Mouse (Mus musculus): ENCODE measurements around the gene Hbp1.

DNA sequence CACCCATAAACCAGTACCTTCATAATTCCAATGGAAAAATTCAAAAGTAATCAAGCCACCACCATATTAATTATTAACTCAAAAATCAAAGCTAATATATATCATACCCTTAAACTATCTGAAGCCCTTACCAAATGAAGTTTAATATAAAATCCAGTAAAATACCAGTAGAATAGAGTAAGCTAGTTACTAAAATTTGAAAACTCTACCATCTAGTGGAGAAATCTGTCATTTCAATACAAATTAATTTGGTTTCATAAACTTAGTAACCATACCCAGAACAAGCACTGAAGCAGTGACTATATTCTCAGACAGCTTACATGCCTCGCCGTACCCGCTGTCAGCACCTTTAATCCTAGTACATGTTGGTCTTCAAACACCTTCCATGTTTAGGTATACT is 18.5 kb downstream of the Hbp1 start:
- TF ChIP-seq GATA1 (IDR thresholded peaks at IDR 0.05; ENCODE audit: borderline replicate concordance, low read length), result no peak
- TF ChIP-seq FLI1 (IDR thresholded peaks at IDR 0.05; ENCODE audit: low read length), result no peak
